Mouse (Mus musculus): Measurements from ENCODE around the gene Pak2.
A peak's percentile ranks its signal among the peaks of the same experiment; 100 is the strongest.

The Pak2 gene

GRCm38 (mm10) chr16:32002509-32003477, 76.3 kb downstream of the Pak2 start, which contains the start of gene Senp5:
TSS of gene Senp5 (minus strand) at chr16:32003287.
- peak; percentile 97 for DNase-seq (ENCODE audit: low spot score)

- DNase-seq (ENCODE audit: low spot score) = no peak
These were observed 82.8 kb downstream of the Pak2 start for GRCm38 (mm10) chr16:31996371-31996770.

- DNase-seq (ENCODE audit: low spot score) = no peak
These were observed 85.2 kb downstream of the Pak2 start for GRCm38 (mm10) chr16:31993946-31994345.

- DNase-seq (ENCODE audit: low spot score) = no peak
These were observed 85.9 kb downstream of the Pak2 start for GRCm38 (mm10) chr16:31993195-31993594.

- no peak for DNase-seq (ENCODE audit: low spot score)
These were observed 87.1 kb downstream of the Pak2 start for GRCm38 (mm10) chr16:31992039-31992438.

GRCm38 (mm10) chr16:31980946-31981345, 98.2 kb downstream of the Pak2 start:
- no peak for DNase-seq (ENCODE audit: low spot score)

GRCm38 (mm10) chr16:31979501-31979900, 99.6 kb downstream of the Pak2 start:
- DNase-seq (ENCODE audit: low spot score) = no peak

- DNase-seq (ENCODE audit: low spot score) = no peak
These were observed 103.9 kb downstream of the Pak2 start for GRCm38 (mm10) chr16:31975258-31975657.

Measured in adipocyte (in vitro differentiated cells).